14 mouse cellular contexts compared by ENCODE assay signal in genomic region chr10:12643336-12643735, GRCm38 (mm10).
A peak's percentile ranks its signal among the peaks of the same experiment; 100 is the strongest.
DNase-seq lines count a peak whose midpoint lies in the region; ATAC-seq and TF ChIP-seq lines count a peak whose summit lies in the region.
"Had no signal": no experiment of that assay in that cellular context is flagged by ENCODE, and none has a peak within 500 bp of the region (broad histone marks: within the 10 kb centered on the region; RNA-seq: fewer than 3 reads in every experiment).

No protein-coding gene starts in this region.

- TF ChIP-seq CTCF in forebrain, postnatal 0 days (IDR thresholded peaks at IDR 0.05; ENCODE audit: low read depth): peak; percentile 53

- peak; percentile 32 for DNase-seq in forebrain, postnatal 0 days
- DNase-seq in right cerebral cortex, adult 2 months (ENCODE audit: low spot score in 2 of 2): peak; percentile 35 to 36
- DNase-seq in right cerebral cortex, postnatal 25 days: no peak
- DNase-seq in liver: peak; percentile 32
- DNase-seq in telencephalon, adult 2 months (ENCODE audit: low read depth, low spot score): peak; percentile 11
- no peak for DNase-seq in T-cell, adult 2 months (ENCODE audit: low spot score)
- DNase-seq in ovary, postnatal 10 days (ENCODE audit: low spot score): no peak
- DNase-seq: adrenal gland, postnatal 10 days; cerebellum, postnatal 36 days; thymus, postnatal 4 days had no signal

- no peaks in the 10 kb centered on the region for H3K4me1 ChIP-seq in forebrain, postnatal 0 days (ENCODE audit: insufficient read depth)
- H3K4me1 ChIP-seq in forebrain, embryonic 16.5 days (replicated peaks; ENCODE audit: control insufficient read depth, insufficient read depth, low read length): no peaks in the 10 kb centered on the region
- H3K4me1 ChIP-seq: hindbrain, embryonic 15.5 days had no signal

- no peak overlapping the region for H3K27ac ChIP-seq in forebrain, postnatal 0 days (ENCODE audit: low read depth, low read length)
- H3K27ac ChIP-seq in forebrain, embryonic 16.5 days (ENCODE audit: low read length): no peak overlapping the region
- H3K27ac ChIP-seq: hindbrain, embryonic 15.5 days had no signal

- no peak overlapping the region for H3K9ac ChIP-seq in forebrain, postnatal 0 days
- H3K9ac ChIP-seq in forebrain, embryonic 16.5 days (replicated peaks; ENCODE audit: low read depth, low read length): no peak overlapping the region
- H3K9ac ChIP-seq: hindbrain, embryonic 15.5 days had no signal

- H3K27me3 ChIP-seq in forebrain, postnatal 0 days (ENCODE audit: insufficient read depth, low read length): no peaks in the 10 kb centered on the region
- H3K27me3 ChIP-seq in forebrain, embryonic 16.5 days (replicated peaks; ENCODE audit: control insufficient read depth, insufficient read depth, low read length): no peaks in the 10 kb centered on the region
- H3K27me3 ChIP-seq: hindbrain, embryonic 15.5 days had no signal

- no peak overlapping the region for H3K4me2 ChIP-seq in forebrain, postnatal 0 days (ENCODE audit: low read depth)
- H3K4me2 ChIP-seq in forebrain, embryonic 16.5 days (ENCODE audit: low read length): no peak overlapping the region
- H3K4me2 ChIP-seq: heart, embryonic 11.5 days; hindbrain, embryonic 15.5 days had no signal

- H3K36me3 ChIP-seq in forebrain, postnatal 0 days (ENCODE audit: insufficient read depth): no peaks in the 10 kb centered on the region
- no peaks in the 10 kb centered on the region for H3K36me3 ChIP-seq in forebrain, embryonic 16.5 days (ENCODE audit: control insufficient read depth, insufficient read depth)
- H3K36me3 ChIP-seq: hindbrain, embryonic 15.5 days had no signal

- ATAC-seq in forebrain, postnatal 0 days: no peak
- ATAC-seq in forebrain, embryonic 16.5 days: no peak
- ATAC-seq: lung, postnatal 0 days had no signal

- H3K4me3 ChIP-seq in forebrain, postnatal 0 days (ENCODE audit: low read depth, low read length): no peak overlapping the region
- H3K4me3 ChIP-seq in forebrain, embryonic 16.5 days (replicated peaks; ENCODE audit: low read length): no peak overlapping the region
- H3K4me3 ChIP-seq: hindbrain, embryonic 15.5 days had no signal

- H3K9me3 ChIP-seq in forebrain, postnatal 0 days (ENCODE audit: low read length): no peaks in the 10 kb centered on the region
- no peaks in the 10 kb centered on the region for H3K9me3 ChIP-seq in forebrain, embryonic 16.5 days (ENCODE audit: control insufficient read depth, low read length)
- H3K9me3 ChIP-seq: hindbrain, embryonic 15.5 days had no signal

- 67% methylated on average over 8 of the region's 8 CpGs for WGBS in forebrain, postnatal 0 days
- 74% methylated on average over 8 of the region's 8 CpGs for WGBS in forebrain, embryonic 16.5 days

Comparison
In these comparisons a context has a peak if more than half of its experiments do, and no peak if none do; other contexts are left out.
1. DNase-seq: peak in forebrain, postnatal 0 days (single experiment), right cerebral cortex, adult 2 months (2 of 2), liver (single experiment) and telencephalon, adult 2 months (single experiment); none in right cerebral cortex, postnatal 25 days (single experiment), T-cell, adult 2 months (single experiment) and ovary, postnatal 10 days (single experiment).